Mouse (Mus musculus): Measurements from ENCODE around the gene Olfr978. TPM values are rescaled to one million over a fixed set of nuclear protein-coding genes. Genes with fewer than 3 reads are reported as not detected.
"Not testable (repeated sequence)": the region's sequence is repeated elsewhere in the genome, so short reads cannot be mapped to it uniquely, and the experiment has no call there.

Olfr978 gene
- polyA plus RNA-seq (2012; rRNA removed) = not detected in 2 replicates

GRCm38 (mm10) chr9:39991813-39992212, at the start of gene Olfr978:
Gene Olfr978, plus strand, starts transcription at chr9:39992113.
- WGBS = 83% methylated on average over 2 of the region's 2 CpGs
- no peak for DNase-seq (ENCODE audit: low read depth, low spot score)

- DNase-seq (ENCODE audit: low read depth, low spot score) = no peak
- 59% methylated on average over 1 of the region's 1 CpGs for WGBS
These were observed 40.0 kb upstream of the Olfr978 start, which contains the start of gene Olfr975 for GRCm38 (mm10) chr9:39951946-39952345. Gene Olfr975, minus strand, starts transcription at chr9:39952046.

- not testable (repeated sequence) for DNase-seq (ENCODE audit: low read depth, low spot score)
- 77% methylated on average over 8 of the region's 9 CpGs for WGBS
These were observed 30.9 kb upstream of the Olfr978 start, which contains the start of gene Olfr976 for GRCm38 (mm10) chr9:39961033-39961432. Gene Olfr976, minus strand, starts transcription at chr9:39961133.

GRCm38 (mm10) chr9:39976581-39977145, 15.2 kb upstream of the Olfr978 start:
- WGBS = 66% methylated on average over 1 of the region's 1 CpGs
- not testable (repeated sequence) for DNase-seq (ENCODE audit: low read depth, low spot score)

- WGBS = 98% methylated on average over 1 of the region's 1 CpGs
These were observed 11.5 kb downstream of the Olfr978 start, which contains the start of gene Olfr979 for GRCm38 (mm10) chr9:40003365-40003764. Gene Olfr979, minus strand, starts transcription at chr9:40003465.

GRCm38 (mm10) chr9:40009482-40009881, 17.6 kb downstream of the Olfr978 start, which contains the start of gene Olfr980:
Gene Olfr980, minus strand, starts transcription at chr9:40009582.
- WGBS = 88% methylated on average over 1 of the region's 1 CpGs

More at GRCm38 (mm10) chr9:40003365-40003764, 11.5 kb downstream of the Olfr978 start, which contains the start of gene Olfr979:
- DNase-seq (ENCODE audit: low read depth, low spot score) = no peak

GRCm38 (mm10) chr9:40021164-40021563, 29.3 kb downstream of the Olfr978 start, which contains the start of gene Olfr981:
Gene Olfr981, plus strand, starts transcription at chr9:40021464.
- no peak for DNase-seq (ENCODE audit: low read depth, low spot score)
- 48% methylated on average over 2 of the region's 2 CpGs for WGBS

More at GRCm38 (mm10) chr9:40009482-40009881, 17.6 kb downstream of the Olfr978 start, which contains the start of gene Olfr980:
- no peak for DNase-seq (ENCODE audit: low read depth, low spot score)

Other genes with a start within 250 kb of the Olfr978 start
- not detected in 2 replicates for gene Olfr967, start 245.9 kb upstream of the Olfr978 start, polyA plus RNA-seq (2012; rRNA removed)
- not detected in 2 replicates for gene Olfr968, start 208.9 kb upstream of the Olfr978 start, polyA plus RNA-seq (2012; rRNA removed)
- gene Olfr969, start 201.2 kb upstream of the Olfr978 start, polyA plus RNA-seq (2012; rRNA removed) = not detected in 2 replicates
- gene Olfr970, start 183.3 kb upstream of the Olfr978 start, polyA plus RNA-seq (2012; rRNA removed) = not detected in 2 replicates
- not detected in 2 replicates for gene Olfr971, start 155.2 kb upstream of the Olfr978 start, polyA plus RNA-seq (2012; rRNA removed)
- gene Olfr972, start 125.7 kb upstream of the Olfr978 start, polyA plus RNA-seq (2012; rRNA removed) = not detected in 2 replicates
- not detected in 2 replicates for gene Olfr229, start 84.8 kb upstream of the Olfr978 start, polyA plus RNA-seq (2012; rRNA removed)
- not detected in 2 replicates for gene Olfr974, start 54.6 kb upstream of the Olfr978 start, polyA plus RNA-seq (2012; rRNA removed)
- not detected in 2 replicates for gene Olfr975, start 40.1 kb upstream of the Olfr978 start, polyA plus RNA-seq (2012; rRNA removed)
- gene Olfr976, start 31.0 kb upstream of the Olfr978 start, polyA plus RNA-seq (2012; rRNA removed) = not detected in 2 replicates
- not detected in 2 replicates for gene Olfr979, start 11.4 kb downstream of the Olfr978 start, polyA plus RNA-seq (2012; rRNA removed)
- not detected in 2 replicates for gene Olfr980, start 17.5 kb downstream of the Olfr978 start, polyA plus RNA-seq (2012; rRNA removed)
- not detected in 2 replicates for gene Olfr981, start 29.4 kb downstream of the Olfr978 start, polyA plus RNA-seq (2012; rRNA removed)
- gene Olfr982, start 81.7 kb downstream of the Olfr978 start, polyA plus RNA-seq (2012; rRNA removed) = not detected in 2 replicates
- gene Olfr983, start 101.5 kb downstream of the Olfr978 start, polyA plus RNA-seq (2012; rRNA removed) = not detected in 2 replicates
- gene Olfr984, start 122.1 kb downstream of the Olfr978 start, polyA plus RNA-seq (2012; rRNA removed) = not detected in 2 replicates
- not detected in 2 replicates for gene Olfr985, start 138.1 kb downstream of the Olfr978 start, polyA plus RNA-seq (2012; rRNA removed)
- not detected in 2 replicates for gene Tmem225, start 156.0 kb downstream of the Olfr978 start, polyA plus RNA-seq (2012; rRNA removed)
- not detected in 2 replicates for gene Olfr986, start 188.8 kb downstream of the Olfr978 start, polyA plus RNA-seq (2012; rRNA removed)
- gene Zfp202, start 200.2 kb downstream of the Olfr978 start, polyA plus RNA-seq (2012; rRNA removed) = 0.42 and 0.63 TPM in 2 replicates

Data from large intestine, adult 2 months (tissue).